Mouse (Mus musculus) stomach, postnatal 0 days (tissue): Measurements from ENCODE around the gene Vtcn1. TPM values are rescaled to one million over a fixed set of nuclear protein-coding genes. Genes with fewer than 3 reads are reported as not detected.

Experiments
- ATAC-seq: fragments of 200-750 bp; cut with Nextera tagmentation; 2 replicates; pipeline ENCODE4 v1.8.0; 2017; ENCODE audit not compliant: low FRiP score, low TSS enrichment
- DNase-seq: peaks from one replicate; pipeline ENCODE4 v3.0.0-alpha.2; 2016; ENCODE audit warnings: low spot score
- H3K27ac ChIP-seq: fragments of 300-500 bp; sonication (generic); replicated peaks from 2 replicates; pipeline ENCODE4 v1.5.1; 2014; ENCODE audit warnings: mild to moderate bottlenecking, control low read depth
- H3K27me3 ChIP-seq: fragments of 300-500 bp; sonication (generic); 2 replicates; pipeline ENCODE4 v1.6.1; 2014; ENCODE audit warnings: low read length; ENCODE audit not compliant: control insufficient read depth, insufficient read depth
- H3K36me3 ChIP-seq: fragments of 300-500 bp; sonication (generic); 2 replicates; pipeline ENCODE4 v1.6.1; 2014; ENCODE audit warnings: low read length, mixed read lengths; ENCODE audit not compliant: control insufficient read depth, insufficient read depth
- H3K4me1 ChIP-seq: fragments of 300-500 bp; sonication (generic); replicated peaks from 2 replicates; pipeline ENCODE4 v1.6.1; 2014; ENCODE audit warnings: antibody characterized with exemption; ENCODE audit not compliant: control insufficient read depth, insufficient read depth
- H3K4me2 ChIP-seq: fragments of 300-500 bp; sonication (generic); replicated peaks from 2 replicates; pipeline ENCODE4 v1.6.1; 2014; ENCODE audit warnings: low read depth, mild to moderate bottlenecking, control low read depth, moderate library complexity
- H3K4me3 ChIP-seq: fragments of 300-500 bp; sonication (generic); 2 replicates; pipeline ENCODE4 v1.5.1; 2014; ENCODE audit warnings: low read depth, low read length, control low read depth
- H3K9ac ChIP-seq: fragments of 300-500 bp; sonication (generic); 2 replicates; pipeline ENCODE4 v1.6.1; 2014; ENCODE audit warnings: mild to moderate bottlenecking, low read length, control low read depth, mixed read lengths
- H3K9me3 ChIP-seq: fragments of 300-500 bp; sonication (generic); 2 replicates; pipeline ENCODE4 v1.6.1; 2016; ENCODE audit warnings: low read length; ENCODE audit not compliant: control insufficient read depth
- CTCF ChIP-seq: IDR thresholded peaks from 2 replicates; pipeline ENCODE4 v1.5.1; 2016; ENCODE audit warnings: antibody characterized with exemption, low read depth, mild to moderate bottlenecking, moderate library complexity
- EP300 ChIP-seq: optimal IDR thresholded peaks from 2 replicates; pipeline ENCODE3; 2016; ENCODE audit warnings: antibody characterized with exemption
- WGBS: fragments of 180-500 bp; shearing (Covaris S2); extraction: QIAGEN DNeasy Blood & Tissue Kit; methylation state at CpG from one replicate; pipeline ENCODE4 v1.1.7; 2014; 5-methylcytosine and 5-hydroxymethylcytosine counted together
- polyA plus RNA-seq: library from polyadenylated mRNA; unstranded; fragments of >200 nt; fragmentation: Nextera tagmentation; extraction: Ambion mirVana; gene quantifications from 2 replicates; pipeline ENCODE4 v1.2.1, GENCODE M21; 2015

The Vtcn1 gene
- polyA plus RNA-seq, 1 experiment from 2014 or later, result 1.7 TPM

- no peak for TF ChIP-seq EP300
- TF ChIP-seq CTCF, result no peak
- H3K27ac ChIP-seq, result no peak overlapping the region
- no peaks in the 10 kb centered on the region for H3K36me3 ChIP-seq
- ATAC-seq (no peak), DNase-seq (no peak)
- H3K4me3 ChIP-seq, result no peak overlapping the region
- H3K27me3 ChIP-seq, result no peaks in the 10 kb centered on the region
- no peak overlapping the region for H3K9ac ChIP-seq
- no peaks in the 10 kb centered on the region for H3K9me3 ChIP-seq
- no peaks in the 10 kb centered on the region for H3K4me1 ChIP-seq
- H3K4me2 ChIP-seq, result no peak overlapping the region
- WGBS, result 62% methylated on average over 4 of the region's 4 CpGs
Measured at GRCm38 (mm10) chr3:100796571-100796970, 28.7 kb upstream of the Vtcn1 start.

- Histone ChIP-seq H3K4me3 (no peak overlapping the region), H3K27me3 (no peaks in the 10 kb centered on the region), H3K9ac (no peak overlapping the region), H3K27ac (no peak overlapping the region), H3K4me1 (no peaks in the 10 kb centered on the region), H3K9me3 (no peaks in the 10 kb centered on the region), H3K36me3 (no peaks in the 10 kb centered on the region), H3K4me2 (no peak overlapping the region)
- 85% methylated on average over 6 of the region's 6 CpGs for WGBS
- no peak for DNase-seq
- ATAC-seq, result no peak
- TF ChIP-seq EP300 (no peak), CTCF (no peak)
Measured at GRCm38 (mm10) chr3:100797166-100798145, 27.8 kb upstream of the Vtcn1 start.

- DNase-seq (no peak), ATAC-seq (no peak)
- H3K27me3 ChIP-seq, result no peaks in the 10 kb centered on the region
- no peaks in the 10 kb centered on the region for H3K4me1 ChIP-seq
- no peak overlapping the region for H3K4me2 ChIP-seq
- TF ChIP-seq EP300 (no peak), CTCF (no peak)
- WGBS, result 75% methylated on average over 3 of the region's 3 CpGs
- H3K4me3 ChIP-seq, result no peak overlapping the region
- no peak overlapping the region for H3K27ac ChIP-seq
- H3K9ac ChIP-seq, result no peak overlapping the region
- no peaks in the 10 kb centered on the region for H3K36me3 ChIP-seq
- no peaks in the 10 kb centered on the region for H3K9me3 ChIP-seq
Measured at GRCm38 (mm10) chr3:100798872-100799422, 26.3 kb upstream of the Vtcn1 start.

GRCm38 (mm10) chr3:100804975-100805374 is 20.3 kb upstream of the Vtcn1 start:
- 53% methylated on average over 1 of the region's 1 CpGs for WGBS
- no peaks in the 10 kb centered on the region for H3K4me1 ChIP-seq
- TF ChIP-seq CTCF (no peak), EP300 (no peak)
- no peak overlapping the region for H3K9ac ChIP-seq
- H3K36me3 ChIP-seq, result no peaks in the 10 kb centered on the region
- H3K27ac ChIP-seq, result no peak overlapping the region
- H3K4me3 ChIP-seq, result no peak overlapping the region
- 0 out of 2 replicates have a peak overlapping the region, but pooled peaks have one; percentile 8 for H3K4me2 ChIP-seq
- no peak for DNase-seq
- peak; percentile 15; the same call in 1 of the 2 replicates for ATAC-seq
- H3K9me3 ChIP-seq, result no peaks in the 10 kb centered on the region
- no peaks in the 10 kb centered on the region for H3K27me3 ChIP-seq

- WGBS, result 48% methylated on average over 6 of the region's 6 CpGs
- Histone ChIP-seq H3K9ac (no peak overlapping the region), H3K27ac (no peak overlapping the region), H3K4me2 (no peak overlapping the region), H3K27me3 (no peaks in the 10 kb centered on the region), H3K9me3 (no peaks in the 10 kb centered on the region), H3K4me1 (no peaks in the 10 kb centered on the region), H3K36me3 (no peaks in the 10 kb centered on the region), H3K4me3 (no peak overlapping the region)
- no peak for TF ChIP-seq EP300
- TF ChIP-seq CTCF, result no peak
- no peak for DNase-seq
- no peak for ATAC-seq
Measured at GRCm38 (mm10) chr3:100805925-100806324, 19.3 kb upstream of the Vtcn1 start.

GRCm38 (mm10) chr3:100810461-100810860 is 14.8 kb upstream of the Vtcn1 start:
- Histone ChIP-seq H3K4me3 (no peak overlapping the region), H3K9ac (no peak overlapping the region), H3K4me1 (no peaks in the 10 kb centered on the region), H3K27ac (no peak overlapping the region), H3K27me3 (no peaks in the 10 kb centered on the region), H3K36me3 (no peaks in the 10 kb centered on the region), H3K9me3 (no peaks in the 10 kb centered on the region), H3K4me2 (no peak overlapping the region)
- DNase-seq (peak; percentile 45), ATAC-seq (peak; percentile 79)
- WGBS, result 48% methylated on average over 2 of the region's 2 CpGs
- TF ChIP-seq CTCF, result no peak
- no peak for TF ChIP-seq EP300
